Mouse (Mus musculus) left cerebral cortex, adult 18-20 months (tissue): ENCODE measurements around the gene Pheta1. TPM values are rescaled to one million over a fixed set of nuclear protein-coding genes. Genes with fewer than 3 reads are reported as not detected.

Experiments
- DNase-seq, 2 experiments: peaks; one replicate each; pipeline ENCODE4 v3.0.0; 2021 to 2022; ENCODE audit warnings: low spot score in 2 of 2, mixed read lengths in 1 of 2
- long read RNA-seq, 2 experiments: library from polyadenylated mRNA; stranded (forward); transcript quantifications; one replicate each; pipeline ENCODE4 v2.0.0; 2021
- total RNA-seq, 2 experiments: library from RNA; stranded (reverse); gene quantifications; 2 replicates each; pipeline ENCODE4 v1.2.3; 2021

The Pheta1 gene
- total RNA-seq = 10 to 100 TPM in 1 of 2 experiments, 1 to 10 TPM in 1; 9.8 to 10.1 TPM
- long read RNA-seq, experiment 1, transcript Pheta1-201 (4 exons, 2,368 nt) = minor isoform, 5 of 21 reads
- long read RNA-seq, experiment 1, transcript Pheta1-203 (3 exons, 2,335 nt) = major isoform, 7 of 21 reads
- long read RNA-seq, experiment 1, partial matches to known transcripts = 2 of 21 reads
- long read RNA-seq, experiment 1, other reads (novel, unspliced or antisense) = 7 of 21 reads
- long read RNA-seq, experiment 2, transcript Pheta1-201 (4 exons, 2,368 nt) = major isoform, 9 of 21 reads
- long read RNA-seq, experiment 2, transcript Pheta1-203 (3 exons, 2,335 nt) = minor isoform, 5 of 21 reads
- long read RNA-seq, experiment 2, partial matches to known transcripts = 5 of 21 reads
- long read RNA-seq, experiment 2, other reads (novel, unspliced or antisense) = 2 of 21 reads

DNA sequence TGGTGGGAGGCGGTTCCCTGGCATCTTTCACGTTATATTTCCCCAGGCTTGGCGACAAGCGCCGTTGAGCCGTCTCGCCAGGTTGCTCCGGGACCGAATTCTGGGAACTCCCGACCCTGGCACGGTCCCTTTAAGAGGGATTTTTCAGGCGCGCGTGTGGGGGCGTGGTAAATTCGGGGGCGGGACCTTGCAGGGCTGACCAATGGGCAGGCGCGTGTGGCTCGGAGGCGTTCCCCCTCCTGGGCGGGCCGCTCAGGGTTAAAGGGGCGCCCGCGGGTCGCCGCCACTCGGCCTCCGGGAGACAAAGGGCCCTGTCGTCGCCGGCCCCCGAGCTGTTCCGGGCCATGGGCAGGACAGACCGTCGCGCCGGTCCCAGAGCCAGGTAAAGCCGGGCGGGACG lies at the start of gene Pheta1:
Gene Pheta1, plus strand, starts transcription at position 242 of the 400 bp plus-strand sequence.
- DNase-seq = peak; percentile 90 to 92

DNA sequence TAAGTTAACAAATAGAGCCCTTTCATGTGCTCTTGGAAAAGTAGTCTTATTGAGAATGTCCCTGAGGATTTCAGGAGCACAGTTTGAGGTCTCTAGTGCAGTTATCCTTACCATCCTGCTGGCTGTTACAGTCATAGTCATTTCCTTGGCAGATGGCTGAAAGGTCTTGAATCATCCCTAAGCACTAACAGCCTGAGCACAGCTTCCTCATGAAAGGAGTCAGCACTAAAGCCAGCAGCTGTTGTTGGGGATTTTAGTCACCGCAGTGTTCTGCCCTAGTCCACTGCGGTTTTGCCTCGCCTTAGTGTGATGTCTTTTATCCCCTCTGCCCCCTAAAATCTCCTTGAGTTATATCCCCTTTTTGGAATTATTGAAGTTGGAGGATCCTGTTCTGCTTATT lies 41.6 kb upstream of the Pheta1 start:
- DNase-seq = no peak

- no peak for DNase-seq
Observed at GRCm38 (mm10) chr5:121808202-121808601, 40.6 kb upstream of the Pheta1 start.

DNA sequence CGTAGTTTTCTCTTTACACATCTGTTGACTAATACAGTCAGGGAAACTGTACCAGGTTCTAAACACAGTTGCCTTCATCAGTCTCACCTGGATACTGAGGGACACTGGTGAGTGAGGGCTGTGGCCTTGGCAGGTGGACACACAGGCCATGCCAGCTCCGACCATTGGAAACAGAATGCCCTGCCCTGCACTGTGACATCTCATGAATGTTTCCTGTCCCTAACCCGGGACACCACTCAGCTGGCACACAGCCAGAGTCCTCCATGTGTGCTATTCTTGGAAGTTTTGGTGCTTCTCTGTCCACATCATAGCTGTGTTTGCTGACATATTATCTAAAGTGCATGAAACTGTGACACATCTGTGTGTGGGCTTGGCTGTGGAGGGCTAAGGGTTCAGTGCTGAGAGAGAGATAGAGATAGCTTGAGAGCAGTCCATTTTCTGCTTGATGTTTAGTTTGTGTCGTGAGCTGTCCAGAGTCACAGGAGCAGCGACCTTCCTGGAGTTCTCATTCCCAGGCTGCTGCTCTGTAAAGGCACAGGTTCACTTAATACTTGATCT lies 39.0 kb upstream of the Pheta1 start:
- no peak for DNase-seq

DNA sequence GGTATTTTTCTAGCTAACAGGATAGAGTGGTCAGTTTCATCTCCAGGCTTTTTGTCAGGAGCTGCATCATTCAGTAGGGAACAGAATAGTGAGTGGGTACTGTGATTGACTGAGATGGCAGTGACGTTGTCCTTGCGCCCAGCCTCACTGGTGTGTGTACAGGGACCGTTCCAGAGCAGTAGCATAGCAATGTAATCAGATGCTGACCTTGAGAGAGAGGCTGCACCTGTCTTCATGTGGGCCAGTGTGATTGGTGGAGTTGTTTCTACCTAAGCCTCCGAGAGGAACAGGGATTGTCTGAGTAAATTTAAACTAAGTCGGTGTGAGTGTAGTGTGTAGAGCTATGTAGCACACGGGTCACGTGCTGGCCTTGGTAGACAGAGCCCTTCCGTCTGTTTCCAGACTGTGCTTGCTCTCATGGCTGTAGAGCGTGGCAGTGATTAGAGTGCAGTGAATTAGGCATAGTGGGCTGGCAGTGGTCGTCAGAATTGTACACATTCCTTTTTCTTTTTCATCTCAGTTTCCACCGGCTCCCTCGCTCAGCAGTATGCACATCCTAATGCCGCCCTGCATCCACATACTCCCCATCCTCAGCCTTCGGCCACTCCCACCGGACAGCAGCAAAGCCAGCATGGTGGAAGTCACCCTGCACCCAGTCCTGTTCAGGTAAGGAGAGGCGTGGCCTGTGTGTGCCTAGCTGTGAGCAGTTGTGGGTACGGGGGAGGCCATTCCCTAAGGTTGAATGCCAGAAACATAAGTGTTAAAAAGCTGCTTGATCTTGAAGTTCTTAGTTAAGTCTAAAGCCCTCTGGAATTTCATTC lies 38.2 kb upstream of the Pheta1 start:
- no peak for DNase-seq

GRCm38 (mm10) chr5:121811485-121811931 lies 37.3 kb upstream of the Pheta1 start:
- no peak for DNase-seq

- no peak for DNase-seq
Observed at GRCm38 (mm10) chr5:121812526-121813243, 36.1 kb upstream of the Pheta1 start.

- DNase-seq = no peak
Observed at GRCm38 (mm10) chr5:121813744-121814143, 35.0 kb upstream of the Pheta1 start.

DNA sequence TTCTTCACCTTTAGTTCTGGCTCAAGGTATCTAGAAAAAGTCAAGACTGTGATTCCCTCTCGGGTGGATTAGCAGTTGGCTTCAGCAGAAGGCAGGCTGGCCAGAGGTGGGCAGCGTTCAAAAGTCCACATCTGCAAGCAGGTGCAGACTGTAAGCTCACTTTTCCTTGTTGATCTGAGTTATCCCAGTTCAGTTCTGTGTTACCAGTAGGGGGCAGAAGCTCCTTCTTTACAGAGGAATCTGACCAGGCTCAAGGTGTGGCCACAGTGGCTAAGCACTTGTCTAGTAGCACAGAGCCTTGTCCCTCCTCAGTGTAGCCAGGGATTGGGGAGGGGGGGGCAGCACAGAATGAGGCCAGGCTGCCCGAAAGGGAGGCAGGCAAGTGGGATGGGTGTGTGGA lies 33.7 kb upstream of the Pheta1 start:
- DNase-seq = peak; percentile 51 to 69

- DNase-seq = no peak
Observed at GRCm38 (mm10) chr5:121815867-121816380, 32.9 kb upstream of the Pheta1 start.

- DNase-seq = no peak
Observed at GRCm38 (mm10) chr5:121816611-121817010, 32.2 kb upstream of the Pheta1 start.

DNA sequence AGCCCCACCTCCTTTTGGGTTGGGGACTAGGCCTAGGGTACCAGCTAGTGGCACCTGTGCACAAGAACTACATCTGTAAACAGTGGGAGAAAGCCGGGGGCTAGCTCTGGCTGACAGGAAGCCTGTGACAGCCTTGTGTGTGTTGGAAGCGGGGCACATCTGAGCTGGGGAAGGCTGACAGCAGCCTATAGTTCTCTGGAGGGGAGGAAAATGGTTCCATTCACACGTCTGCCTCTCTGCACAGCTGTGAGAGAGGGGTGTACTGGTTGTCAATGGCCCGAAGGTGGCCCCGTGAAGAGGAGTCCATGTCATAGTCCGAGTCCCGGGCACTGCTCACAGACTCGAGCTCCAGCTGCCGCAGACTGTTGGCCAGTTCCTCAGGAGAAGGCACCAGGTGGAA lies 31.2 kb upstream of the Pheta1 start:
- DNase-seq = no peak

GRCm38 (mm10) chr5:121818401-121818800 lies 30.4 kb upstream of the Pheta1 start:
- no peak for DNase-seq

- no peak for DNase-seq
Observed at GRCm38 (mm10) chr5:121818862-121819261, 29.9 kb upstream of the Pheta1 start.

DNA sequence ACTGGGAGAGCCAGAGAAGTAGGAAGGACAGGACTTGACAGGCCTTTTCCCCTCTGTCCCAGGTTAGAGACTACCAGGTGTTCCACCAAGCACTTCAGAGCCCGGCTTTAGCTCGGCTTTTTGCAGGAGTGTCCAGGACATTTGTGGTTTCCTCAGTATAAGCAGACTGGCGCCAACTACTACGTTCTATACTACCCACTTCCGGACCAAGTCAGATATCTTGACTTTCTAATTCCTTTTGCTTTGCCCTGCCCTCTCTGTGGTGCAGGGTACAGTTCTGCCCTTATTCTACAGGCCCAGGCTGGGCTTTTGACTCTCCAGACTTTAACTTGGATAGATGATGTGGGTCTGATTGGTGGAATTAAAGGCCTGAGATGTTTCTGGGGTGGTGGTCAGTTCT lies 29.2 kb upstream of the Pheta1 start:
- DNase-seq = no peak

- DNase-seq = no peak
Observed at GRCm38 (mm10) chr5:121820161-121820560, 28.6 kb upstream of the Pheta1 start.

GRCm38 (mm10) chr5:121820657-121821056 lies 28.1 kb upstream of the Pheta1 start:
- DNase-seq = no peak

- no peak for DNase-seq
Observed at GRCm38 (mm10) chr5:121821116-121821515, 27.7 kb upstream of the Pheta1 start.

DNA sequence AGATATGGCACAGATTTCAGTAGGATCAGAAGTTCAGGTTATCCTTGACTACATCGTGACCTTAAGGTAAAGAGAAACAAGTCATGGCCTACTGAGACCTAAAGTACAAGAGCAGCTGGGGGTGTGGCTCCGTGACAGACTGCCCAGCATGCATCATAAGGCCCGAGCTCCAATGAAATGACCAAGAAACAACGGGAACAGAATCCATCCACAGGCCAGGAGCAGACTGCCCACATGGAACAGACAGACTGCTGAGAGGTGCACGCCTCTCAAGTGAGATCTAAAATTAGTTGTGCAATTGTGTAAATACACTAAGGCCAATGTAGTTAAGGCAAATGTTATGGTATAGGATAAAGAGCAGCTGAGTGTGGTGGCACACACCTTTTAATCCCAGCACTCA lies 27.2 kb upstream of the Pheta1 start:
- DNase-seq = no peak

GRCm38 (mm10) chr5:121822786-121823505 lies 25.8 kb upstream of the Pheta1 start:
- DNase-seq = no peak
